Mouse (Mus musculus) hindbrain, embryonic 16.5 days (tissue): Measurements from ENCODE around the gene Kif3a. TPM values are rescaled to one million over a fixed set of nuclear protein-coding genes. Genes with fewer than 3 reads are reported as not detected.
A peak's percentile ranks its signal among the peaks of the same experiment; 100 is the strongest.

Experiments
- ATAC-seq: fragments of 200-750 bp; cut with Nextera tagmentation; 2 replicates; pipeline ENCODE4 v1.8.0; 2017; ENCODE audit warnings: moderate TSS enrichment, moderate library complexity
- H3K27ac ChIP-seq: fragments of 300-500 bp; sonication (generic); 2 replicates; pipeline ENCODE4 v1.5.1; 2014; ENCODE audit warnings: low read depth, mild to moderate bottlenecking, control low read depth, low read length, moderate library complexity
- H3K27me3 ChIP-seq: fragments of 300-500 bp; sonication (generic); replicated peaks from 2 replicates; pipeline ENCODE4 v1.6.1; 2014; ENCODE audit warnings: low read length; ENCODE audit not compliant: control insufficient read depth, insufficient read depth
- H3K36me3 ChIP-seq: fragments of 300-500 bp; sonication (generic); 2 replicates; pipeline ENCODE4 v1.6.1; 2014; ENCODE audit warnings: mild to moderate bottlenecking, low read length, moderate library complexity, mixed read lengths; ENCODE audit not compliant: control insufficient read depth, insufficient read depth
- H3K4me1 ChIP-seq: fragments of 300-500 bp; sonication (generic); 2 replicates; pipeline ENCODE4 v1.6.1; 2014; ENCODE audit warnings: low read depth, low read length; ENCODE audit not compliant: control insufficient read depth, insufficient read depth
- H3K4me2 ChIP-seq: fragments of 300-500 bp; sonication (generic); 2 replicates; pipeline ENCODE4 v1.6.1; 2014; ENCODE audit warnings: mild to moderate bottlenecking, low read length, control low read depth, moderate library complexity
- H3K4me3 ChIP-seq: fragments of 300-500 bp; sonication (generic); 2 replicates; pipeline ENCODE4 v1.5.1; 2014; ENCODE audit warnings: mild to moderate bottlenecking, low read length, control low read depth, moderate library complexity
- H3K9ac ChIP-seq: fragments of 300-500 bp; sonication (generic); 2 replicates; pipeline ENCODE4 v1.6.1; 2014; ENCODE audit warnings: low read depth, mild to moderate bottlenecking, control low read depth, low read length, moderate library complexity
- H3K9me3 ChIP-seq: fragments of 300-500 bp; sonication (generic); 2 replicates; pipeline ENCODE4 v1.6.1; 2014; ENCODE audit warnings: mild to moderate bottlenecking, low read length, moderate library complexity; ENCODE audit not compliant: control insufficient read depth
- WGBS: fragments of 180-500 bp; shearing (Covaris S2); extraction: QIAGEN DNeasy Blood & Tissue Kit; methylation state at CpG from one replicate; pipeline ENCODE4 v1.1.7; 2014; 5-methylcytosine and 5-hydroxymethylcytosine counted together
- polyA plus RNA-seq: library from polyadenylated mRNA; unstranded; fragments of >200 nt; fragmentation: Nextera tagmentation; extraction: Ambion mirVana; gene quantifications from 2 replicates; pipeline ENCODE4 v1.2.1, GENCODE M21; 2015

Kif3a gene
- polyA plus RNA-seq, result 306 and 352 TPM in 2 replicates

GRCm38 (mm10) chr11:53567224-53568014 lies at the start of gene Kif3a:
Kif3a (plus strand) TSS chr11:53567379.
- no peaks in the 10 kb centered on the region for H3K27me3 ChIP-seq
- H3K4me1 ChIP-seq, result peaks cover 18% of the 10 kb centered on the region
- H3K9ac ChIP-seq, result peak within 1 kb of the TSS; percentile 92
- peak within 1 kb of the TSS; percentile 83 for H3K4me2 ChIP-seq
- H3K27ac ChIP-seq, result peak within 1 kb of the TSS; percentile 91
- H3K4me3 ChIP-seq, result peak within 1 kb of the TSS; percentile 94
- H3K36me3 ChIP-seq, result no peaks in the 10 kb centered on the region
- peaks cover 3% of the 10 kb centered on the region; the same call in 1 of the 2 replicates for H3K9me3 ChIP-seq
- under 1% methylated on average over 61 of the region's 69 CpGs for WGBS
- peak; percentile 95 for ATAC-seq

- Histone ChIP-seq H3K9me3 (no peaks in the 10 kb centered on the region), H3K27me3 (peaks cover 3% of the 10 kb centered on the region), H3K4me1 (peaks cover 20% of the 10 kb centered on the region), H3K36me3 (no peaks in the 10 kb centered on the region), H3K4me3 (no peak overlapping the region), H3K9ac (no peak overlapping the region), H3K27ac (no peak overlapping the region), H3K4me2 (peak overlapping the region; percentile 85)
- WGBS, result 57% methylated on average over 5 of the region's 5 CpGs
- no peak for ATAC-seq
These were observed 48.4 kb upstream of the Kif3a start for GRCm38 (mm10) chr11:53518759-53519158.

GRCm38 (mm10) chr11:53519207-53520121 lies 47.7 kb upstream of the Kif3a start, which contains the start of gene Sept8:
Sept8 (plus strand) TSS chr11:53519257.
- ATAC-seq, result peak; percentile 89
- WGBS, result 5% methylated on average over 58 of the region's 79 CpGs

GRCm38 (mm10) chr11:53520122-53520978 lies 46.8 kb upstream of the Kif3a start:
- Histone ChIP-seq H3K27me3 (peaks cover 3% of the 10 kb centered on the region), H3K27ac (peak overlapping the region; percentile 64), H3K4me3 (peak overlapping the region; percentile 67), H3K4me1 (peaks cover 20% of the 10 kb centered on the region), H3K9ac (peak overlapping the region; percentile 77), H3K4me2 (peak overlapping the region; percentile 85), H3K36me3 (no peaks in the 10 kb centered on the region), H3K9me3 (no peaks in the 10 kb centered on the region)
- ATAC-seq, result peak; percentile 49
- under 1% methylated on average over 24 of the region's 24 CpGs for WGBS

More at GRCm38 (mm10) chr11:53519207-53520121, 47.7 kb upstream of the Kif3a start, which contains the start of gene Sept8:
- Histone ChIP-seq H3K9ac (peak within 1 kb of the TSS; percentile 77), H3K4me1 (peaks cover 20% of the 10 kb centered on the region), H3K9me3 (no peaks in the 10 kb centered on the region), H3K4me2 (peak within 1 kb of the TSS; percentile 85), H3K27ac (peak within 1 kb of the TSS; percentile 64), H3K27me3 (peaks cover 3% of the 10 kb centered on the region), H3K4me3 (peak within 1 kb of the TSS; percentile 67), H3K36me3 (no peaks in the 10 kb centered on the region)

- no peak for ATAC-seq
These were observed 45.9 kb upstream of the Kif3a start for GRCm38 (mm10) chr11:53521120-53521820.

GRCm38 (mm10) chr11:53521821-53522131 lies 45.4 kb upstream of the Kif3a start:
- peak overlapping the region; percentile 85 for H3K4me2 ChIP-seq
- H3K4me1 ChIP-seq, result peaks cover 20% of the 10 kb centered on the region
- H3K36me3 ChIP-seq, result no peaks in the 10 kb centered on the region
- H3K9me3 ChIP-seq, result no peaks in the 10 kb centered on the region
- H3K27ac ChIP-seq, result no peak overlapping the region
- peak overlapping the region; percentile 67 for H3K4me3 ChIP-seq
- no peak overlapping the region for H3K9ac ChIP-seq
- WGBS, result 87% methylated on average over 7 of the region's 7 CpGs
- ATAC-seq, result no peak
- H3K27me3 ChIP-seq, result peaks cover 3% of the 10 kb centered on the region

More at GRCm38 (mm10) chr11:53521120-53521820, 45.9 kb upstream of the Kif3a start:
- Histone ChIP-seq H3K4me3 (peak overlapping the region; percentile 67), H3K9ac (peak overlapping the region; percentile 77; the same call in 1 of the 2 replicates), H3K36me3 (no peaks in the 10 kb centered on the region), H3K9me3 (no peaks in the 10 kb centered on the region), H3K4me1 (peaks cover 20% of the 10 kb centered on the region), H3K27me3 (peaks cover 3% of the 10 kb centered on the region), H3K4me2 (peak overlapping the region; percentile 85), H3K27ac (no peak overlapping the region)
- WGBS, result 41% methylated on average over 16 of the region's 16 CpGs

- no peak overlapping the region for H3K4me3 ChIP-seq
- no peak for ATAC-seq
- H3K27me3 ChIP-seq, result peaks cover 3% of the 10 kb centered on the region
- no peak overlapping the region for H3K4me2 ChIP-seq
- H3K4me1 ChIP-seq, result peaks cover 20% of the 10 kb centered on the region
- no peaks in the 10 kb centered on the region for H3K9me3 ChIP-seq
- H3K36me3 ChIP-seq, result no peaks in the 10 kb centered on the region
- H3K27ac ChIP-seq, result no peak overlapping the region
- H3K9ac ChIP-seq, result no peak overlapping the region
- 91% methylated on average over 3 of the region's 3 CpGs for WGBS
These were observed 44.8 kb upstream of the Kif3a start for GRCm38 (mm10) chr11:53522362-53522761.

GRCm38 (mm10) chr11:53522930-53523329 lies 44.2 kb upstream of the Kif3a start:
- H3K9ac ChIP-seq, result no peak overlapping the region
- peaks cover under 1% of the 10 kb centered on the region for H3K27me3 ChIP-seq
- H3K27ac ChIP-seq, result no peak overlapping the region
- H3K4me2 ChIP-seq, result no peak overlapping the region
- peaks cover 20% of the 10 kb centered on the region for H3K4me1 ChIP-seq
- no peak for ATAC-seq
- no peaks in the 10 kb centered on the region for H3K36me3 ChIP-seq
- WGBS, result 60% methylated on average over 9 of the region's 9 CpGs
- no peak overlapping the region for H3K4me3 ChIP-seq
- no peaks in the 10 kb centered on the region for H3K9me3 ChIP-seq
